Mouse (Mus musculus) C2C12 (cell line): ENCODE data around the gene Cdh10.

Experiments used
- CTCF ChIP-seq: IDR thresholded peaks from one replicate; pipeline ENCODE4 v1.5.1; 2011; ENCODE audit not compliant: control insufficient read depth, insufficient read depth, insufficient read length
- MYOG ChIP-seq: IDR thresholded peaks from one replicate; pipeline ENCODE4 v1.6.1; 2011; ENCODE audit not compliant: control insufficient read depth, insufficient read length; ENCODE audit errors: extremely low read depth
- USF1 ChIP-seq: IDR thresholded peaks from one replicate; pipeline ENCODE4 v1.6.1; 2011; ENCODE audit warnings: low read depth, mild to moderate bottlenecking, control low read depth, moderate library complexity

- TF ChIP-seq CTCF (no peak), USF1 (no peak), MYOG (no peak)
These were observed 221.3 kb downstream of the Cdh10 start for GRCm38 (mm10) chr15:19040077-19040476.
